Mouse (Mus musculus): ENCODE data around the gene 5830411N06Rik.

DNA sequence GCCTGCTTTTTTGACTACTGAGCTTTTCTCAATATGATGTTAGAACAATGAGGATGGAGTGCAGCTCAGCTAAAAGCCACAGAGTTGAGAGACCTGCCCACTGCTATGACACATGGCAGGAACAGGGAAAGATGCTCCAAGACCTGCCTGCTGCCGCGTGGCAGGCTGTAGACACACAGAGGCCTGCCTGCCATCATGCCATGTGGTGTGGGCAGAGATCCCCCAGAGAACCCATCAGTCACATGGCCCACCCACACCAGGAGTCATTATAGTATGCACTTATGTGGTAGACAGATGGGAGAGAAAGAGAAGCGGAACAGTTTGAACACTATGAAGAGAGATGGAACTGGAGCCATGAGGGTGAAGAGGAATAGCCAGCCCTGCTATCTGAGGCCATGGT lies 13.4 kb upstream of the 5830411N06Rik start:
- no peak for TF ChIP-seq SIN3A (IDR thresholded peaks at IDR 0.05; ENCODE audit: low read length)
- no peak for TF ChIP-seq E2F4 (IDR thresholded peaks at IDR 0.05; ENCODE audit: insufficient replicate concordance, low read depth, low read length)
- TF ChIP-seq POLR2AphosphoS2 (IDR thresholded peaks at IDR 0.05; ENCODE audit: low read depth, low read length) = no peak
- TF ChIP-seq CTCF (conservative IDR thresholded peaks at IDR 0.05 in 1 of 2, IDR thresholded peaks at IDR 0.05 in 1 of 2; ENCODE audit: low read depth in 2 of 2, low read length in 2 of 2) = no peak
- no peak for TF ChIP-seq POLR2A (IDR thresholded peaks at IDR 0.05; ENCODE audit: low read depth, low read length)
- no peak for TF ChIP-seq EP300 (IDR thresholded peaks at IDR 0.05; ENCODE audit: low read length)
